Mouse (Mus musculus) myocyte (in vitro differentiated cells): ENCODE results near the gene Zfp365.

ENCODE experiments used
- CEBPB ChIP-seq: IDR thresholded peaks from 2 replicates; pipeline ENCODE4 v1.6.1; 2011; ENCODE audit warnings: mild to moderate bottlenecking, moderate library complexity; ENCODE audit not compliant: poor library complexity, insufficient read depth, severe bottlenecking
- MAX ChIP-seq: IDR thresholded peaks from one replicate; pipeline ENCODE4 v1.6.1; 2011; ENCODE audit warnings: low read depth, mild to moderate bottlenecking, control low read depth
- POLR2A ChIP-seq: IDR thresholded peaks from one replicate; pipeline ENCODE4 v1.6.1; 2011; ENCODE audit warnings: low read depth, mild to moderate bottlenecking, control low read depth, moderate library complexity; ENCODE audit not compliant: insufficient read length
- POLR2AphosphoS2 ChIP-seq: IDR thresholded peaks from one replicate; pipeline ENCODE4 v1.6.1; 2011; ENCODE audit warnings: low read depth, control low read depth; ENCODE audit not compliant: insufficient read length
- TCF12 ChIP-seq: IDR thresholded peaks from one replicate; pipeline ENCODE4 v1.6.1; 2011; ENCODE audit warnings: mild to moderate bottlenecking, control low read depth; ENCODE audit not compliant: poor library complexity, insufficient read depth, severe bottlenecking
- TCF3 ChIP-seq: IDR thresholded peaks from one replicate; pipeline ENCODE4 v1.6.1; 2011; ENCODE audit warnings: low read depth, control low read depth; ENCODE audit not compliant: insufficient read length
- USF1 ChIP-seq: IDR thresholded peaks from one replicate; pipeline ENCODE4 v1.6.1; 2011; ENCODE audit warnings: low read depth, mild to moderate bottlenecking, control low read depth, moderate library complexity

DNA sequence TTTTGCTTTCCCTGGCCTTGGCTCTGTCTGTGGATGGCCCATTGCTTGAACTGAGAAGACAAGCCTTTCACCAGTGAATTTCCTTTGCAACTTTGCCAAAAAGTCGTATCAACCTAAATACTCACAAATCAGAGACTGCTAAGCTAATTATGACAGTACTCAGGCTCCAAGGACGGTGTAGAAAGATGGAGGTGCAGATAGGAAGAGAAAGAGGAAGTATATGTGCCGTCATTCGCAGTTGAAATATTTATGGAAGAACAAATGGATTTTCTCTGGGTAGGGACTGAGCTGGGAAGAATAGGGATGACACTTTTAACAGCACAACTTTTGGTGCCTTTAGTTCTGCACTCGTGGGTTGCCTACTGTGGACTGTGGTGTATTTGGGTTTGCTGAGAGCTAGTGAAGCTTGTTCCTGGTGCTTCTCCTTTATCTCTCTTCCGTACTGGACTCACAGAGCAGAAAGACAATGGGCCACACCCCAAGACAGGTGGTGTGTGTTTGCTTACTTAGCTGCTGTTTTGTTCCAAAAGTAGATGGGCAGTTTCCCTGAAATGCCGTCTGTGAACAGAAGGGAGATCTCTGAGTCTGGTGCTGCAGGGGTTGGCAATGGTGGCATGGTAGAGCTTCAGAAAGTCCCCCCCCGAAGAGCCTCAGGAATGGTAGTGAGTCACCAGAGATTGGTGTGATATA is 37.7 kb upstream of the Zfp365 start:
- TF ChIP-seq USF1 (no peak), MAX (no peak), POLR2A (no peak), POLR2AphosphoS2 (no peak), TCF12 (peak; percentile 47), TCF3 (no peak), CEBPB (no peak)
